Mouse (Mus musculus): ENCODE results near the gene Stpg3.
A peak's percentile ranks its signal among the peaks of the same experiment; 100 is the strongest.
"Not testable (repeated sequence)": the region's sequence is repeated elsewhere in the genome, so short reads cannot be mapped to it uniquely, and the experiment has no call there.

Stpg3 gene

GRCm38 (mm10) chr2:25214444-25214843, at the start of gene Stpg3:
Stpg3 (minus strand) TSS chr2:25214637.
- DNase-seq (ENCODE audit: low read depth, low spot score), result no peak

DNA sequence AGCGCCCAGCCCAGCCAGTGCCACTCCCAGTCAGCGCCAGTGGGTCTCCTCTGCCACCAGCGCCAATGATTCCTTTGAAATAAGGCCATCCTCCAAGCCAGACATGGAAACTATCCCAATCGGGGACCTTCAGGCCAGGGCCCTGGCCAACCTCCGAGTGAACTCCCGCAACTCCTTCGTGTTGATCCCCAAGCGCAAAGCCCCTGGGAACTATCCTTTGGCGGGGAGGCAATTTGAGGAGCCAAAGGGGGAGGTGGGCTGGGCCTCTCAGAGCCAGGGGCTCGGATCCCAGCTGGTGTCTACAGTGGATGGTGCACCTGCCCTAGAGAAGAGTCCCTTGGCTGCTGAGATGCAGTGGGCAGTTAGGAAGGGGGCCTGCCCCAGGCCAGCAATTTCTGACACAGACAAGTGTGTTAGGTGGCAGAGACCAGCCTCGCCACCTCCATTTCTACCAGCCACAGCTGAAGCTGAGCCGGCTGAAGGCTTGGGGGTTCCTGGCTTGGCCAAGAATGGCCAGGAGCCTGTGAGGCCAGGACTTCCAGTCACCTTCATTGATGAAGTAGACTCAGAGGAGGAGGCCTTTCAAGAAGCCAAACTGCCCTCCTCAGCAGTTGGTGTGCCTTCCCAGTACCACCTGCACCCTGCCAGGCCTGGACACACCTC, 49.3 kb upstream of the Stpg3 start:
- no peak for DNase-seq (ENCODE audit: low read depth, low spot score)

DNA sequence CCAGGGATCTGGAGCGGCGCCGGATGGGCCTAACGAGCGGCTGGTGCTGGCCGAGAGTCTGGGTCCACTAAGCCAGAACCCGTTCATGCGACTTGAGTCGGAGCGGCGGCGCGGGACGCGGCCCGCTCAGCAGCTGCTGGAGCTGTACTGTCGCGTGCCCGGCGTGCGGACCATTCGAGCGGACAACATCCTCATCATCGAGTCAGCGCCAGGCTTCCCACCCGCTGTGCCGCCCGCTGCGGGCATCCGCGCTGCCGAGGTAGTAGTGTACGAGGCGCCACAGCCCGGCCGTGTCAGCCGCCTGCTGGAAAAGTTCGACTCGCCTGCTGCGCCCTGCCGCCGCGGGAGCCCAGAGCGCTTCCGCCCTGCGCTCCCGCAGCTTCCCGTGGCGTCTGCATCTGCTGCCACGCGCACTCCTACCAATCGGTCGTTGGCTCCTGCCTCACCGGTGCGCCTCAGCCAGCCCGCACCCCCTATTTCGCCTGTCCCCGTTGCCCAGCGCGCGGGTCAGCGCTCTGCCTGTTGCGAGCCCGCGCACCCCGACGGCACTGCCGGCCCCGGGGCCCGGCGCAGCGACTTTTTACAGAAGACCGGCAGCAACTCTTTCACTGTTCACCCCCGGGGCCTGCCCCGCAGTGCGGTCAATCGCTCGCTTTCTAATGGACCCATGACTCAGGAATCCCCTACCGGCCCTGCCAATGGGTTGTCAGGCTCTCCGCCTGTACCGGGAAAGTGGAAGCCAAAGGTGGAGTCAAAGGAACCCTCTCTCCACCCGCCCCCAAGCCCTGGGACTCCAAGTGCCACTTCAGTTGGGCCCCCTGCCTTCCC, 48.6 kb upstream of the Stpg3 start:
- peak; percentile 77 for DNase-seq (ENCODE audit: low read depth, low spot score)

- DNase-seq (ENCODE audit: low read depth, low spot score), result peak; percentile 100
These were observed 47.9 kb upstream of the Stpg3 start, which contains the start of gene Tprn for GRCm38 (mm10) chr2:25262291-25262767. Tprn (plus strand) TSS chr2:25262618.

- peak; percentile 73 for DNase-seq (ENCODE audit: low read depth, low spot score)
These were observed 47.4 kb upstream of the Stpg3 start for GRCm38 (mm10) chr2:25261870-25262269.

DNA sequence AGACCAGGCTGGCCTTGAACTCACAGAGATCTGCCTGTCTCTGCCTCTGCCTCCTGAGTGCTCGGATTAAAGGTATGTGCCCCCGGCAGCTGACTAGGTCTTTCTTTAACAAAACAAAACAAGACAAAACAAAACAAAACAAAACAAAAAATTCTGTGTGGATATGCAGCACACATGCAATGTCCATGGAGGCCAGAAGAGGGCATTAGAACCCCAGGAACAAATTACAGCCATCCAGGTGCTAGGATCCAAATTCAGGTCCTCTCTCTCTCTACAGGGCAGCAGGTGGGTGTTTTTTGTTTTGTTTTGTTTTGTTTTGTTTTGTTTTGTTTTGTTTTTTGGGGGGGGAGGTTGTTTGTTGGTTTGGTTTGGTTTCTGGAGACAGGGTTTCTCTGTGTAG, 44.5 kb upstream of the Stpg3 start:
- no peak for DNase-seq (ENCODE audit: low read depth, low spot score)

- not testable (repeated sequence) for DNase-seq (ENCODE audit: low read depth, low spot score)
These were observed 42.8 kb upstream of the Stpg3 start for GRCm38 (mm10) chr2:25257250-25257649.

DNA sequence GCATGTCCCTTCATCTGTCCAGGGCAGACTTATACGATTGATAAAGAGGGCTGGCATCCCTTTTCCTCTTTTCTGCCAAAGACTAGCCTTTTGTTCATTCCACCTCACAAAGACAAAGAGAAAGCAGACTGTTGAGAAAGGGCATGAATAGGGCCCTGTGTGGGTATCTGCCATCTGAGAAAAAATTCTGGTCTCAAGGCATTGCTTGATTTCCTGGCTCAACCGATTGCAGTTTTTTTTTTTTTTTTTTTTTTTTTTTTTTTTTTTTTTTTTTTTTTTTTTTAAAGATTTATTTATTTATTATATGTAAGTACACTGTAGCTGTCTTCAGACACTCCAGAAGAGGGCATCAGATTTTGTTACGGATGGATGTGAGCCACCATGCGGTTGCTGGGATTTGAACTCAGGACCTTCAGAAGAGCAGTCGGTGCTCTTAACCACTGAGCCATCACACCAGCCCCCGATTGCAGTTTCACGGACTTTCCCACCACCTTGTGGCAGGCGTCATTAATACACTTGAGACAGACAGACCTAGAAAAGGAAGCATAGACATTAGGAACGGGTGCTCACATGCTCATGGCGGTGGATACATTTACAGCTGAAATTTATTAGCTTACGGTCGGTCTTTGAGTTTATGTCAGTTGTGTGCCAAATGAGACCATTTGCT, 42.1 kb upstream of the Stpg3 start:
- DNase-seq (ENCODE audit: low read depth, low spot score), result peak; percentile 48

DNA sequence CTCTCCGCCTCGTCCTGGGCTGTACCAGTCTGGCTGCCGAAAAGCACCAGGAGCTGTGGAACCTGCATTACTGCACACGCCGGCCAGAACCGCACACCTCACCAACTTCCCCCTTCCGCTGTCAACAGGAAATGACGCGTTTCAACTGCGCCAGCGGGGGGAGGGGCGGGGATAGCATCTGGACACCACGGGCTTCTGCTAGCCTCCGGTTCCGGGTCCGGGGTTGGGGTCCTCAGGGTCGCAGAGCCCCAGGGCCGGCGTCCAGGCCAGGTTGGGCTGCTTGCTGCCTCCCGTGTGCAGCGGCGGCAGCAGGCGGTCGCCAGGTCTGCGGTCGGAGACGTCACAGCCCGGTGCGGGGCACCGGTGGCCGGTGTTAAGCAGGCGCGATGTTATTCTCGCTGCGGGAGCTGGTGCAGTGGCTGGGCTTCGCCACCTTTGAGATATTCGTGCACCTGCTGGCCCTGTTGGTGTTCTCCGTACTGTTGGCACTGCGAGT, 40.9 kb upstream of the Stpg3 start, which contains the start of gene Tmem203:
Gene Tmem203 (plus strand): TSS at position 156 of the 496 bp plus-strand sequence.
- DNase-seq (ENCODE audit: low read depth, low spot score), result peak; percentile 94

GRCm38 (mm10) chr2:25252331-25252730, 37.9 kb upstream of the Stpg3 start:
- DNase-seq (ENCODE audit: low read depth, low spot score), result no peak

GRCm38 (mm10) chr2:25246183-25247072, 32.0 kb upstream of the Stpg3 start, which contains the start of gene AL732309.1:
AL732309.1 (minus strand) TSS chr2:25246863.
- DNase-seq (ENCODE audit: low read depth, low spot score), result peak; percentile 88

DNA sequence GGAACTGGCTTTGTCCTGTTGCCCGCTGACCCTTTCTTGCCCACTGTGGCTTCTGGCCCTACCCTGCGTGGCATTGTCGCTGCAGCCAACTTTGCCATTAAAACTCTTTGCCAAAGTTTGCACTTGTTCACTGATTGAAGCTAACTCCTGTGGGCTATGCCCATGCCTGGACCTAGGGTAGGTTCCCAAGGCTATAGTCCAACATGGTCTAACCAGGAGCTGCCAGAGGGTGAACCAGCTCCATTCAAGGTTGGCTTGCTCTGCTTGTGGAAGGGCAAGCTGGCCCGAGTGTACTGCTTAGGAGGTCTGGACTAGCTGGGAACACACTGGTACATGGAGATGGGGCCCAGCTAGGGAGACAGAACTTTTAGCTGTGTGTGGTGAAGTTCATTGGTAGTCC, 29.7 kb upstream of the Stpg3 start:
- DNase-seq (ENCODE audit: low read depth, low spot score), result no peak

GRCm38 (mm10) chr2:25243342-25243741, 28.9 kb upstream of the Stpg3 start:
- no peak for DNase-seq (ENCODE audit: low read depth, low spot score)

DNA sequence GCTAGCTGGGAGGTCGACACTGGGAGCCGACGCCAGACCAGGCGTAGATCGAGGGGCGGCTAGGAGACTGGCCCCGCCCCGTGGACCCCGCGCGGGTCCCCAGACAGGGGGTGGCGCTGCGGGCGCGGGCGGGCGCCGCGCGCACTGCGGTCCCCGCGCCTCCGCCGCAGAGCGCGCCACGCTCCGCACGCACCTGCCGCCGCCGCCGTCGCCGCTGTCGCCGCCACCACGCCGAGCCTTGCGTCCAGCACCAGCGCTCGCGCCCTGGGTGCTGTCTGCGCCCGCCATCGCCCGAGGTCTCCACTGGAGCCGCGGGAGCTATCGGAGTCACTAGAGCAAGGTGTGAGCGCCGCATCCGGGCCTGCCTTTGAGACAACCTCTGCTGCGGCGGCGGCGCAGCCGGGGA, 27.7 kb upstream of the Stpg3 start, which contains the start of the genes Rnf208 and Cysrt1:
Gene Rnf208 (plus strand): TSS at position 155 of the 406 bp plus-strand sequence.
Gene Cysrt1 (minus strand): TSS at position 352 of the 406 bp plus-strand sequence.
- DNase-seq (ENCODE audit: low read depth, low spot score), result peak; percentile 66

- no peak for DNase-seq (ENCODE audit: low read depth, low spot score)
These were observed 27.0 kb upstream of the Stpg3 start for GRCm38 (mm10) chr2:25241438-25241775.

- DNase-seq (ENCODE audit: low read depth, low spot score), result peak; percentile 95
These were observed 26.4 kb upstream of the Stpg3 start for GRCm38 (mm10) chr2:25240723-25241437.

- DNase-seq (ENCODE audit: low read depth, low spot score), result no peak
These were observed 25.9 kb upstream of the Stpg3 start for GRCm38 (mm10) chr2:25240310-25240709.

- no peak for DNase-seq (ENCODE audit: low read depth, low spot score)
These were observed 25.3 kb upstream of the Stpg3 start for GRCm38 (mm10) chr2:25239766-25240165.

DNA sequence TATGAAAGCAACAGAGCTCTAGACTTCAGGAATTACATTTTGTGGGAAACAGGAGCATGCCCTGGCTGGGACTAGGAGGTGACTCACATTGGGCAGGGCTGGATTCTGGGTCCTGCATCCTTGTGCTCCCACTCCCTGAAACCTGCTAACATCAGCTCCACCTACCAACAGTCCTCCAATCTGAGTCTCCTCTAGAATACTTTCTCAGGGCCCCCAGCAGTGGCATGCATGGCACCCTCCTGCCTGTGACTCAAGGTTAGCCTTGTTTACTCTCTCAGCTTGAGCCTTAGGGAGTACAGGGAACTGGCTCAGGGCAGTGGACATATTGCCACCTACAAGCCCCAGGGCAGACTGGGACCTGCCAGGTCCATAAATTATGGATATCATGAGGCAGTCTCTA, 23.7 kb upstream of the Stpg3 start:
- no peak for DNase-seq (ENCODE audit: low read depth, low spot score)

DNA sequence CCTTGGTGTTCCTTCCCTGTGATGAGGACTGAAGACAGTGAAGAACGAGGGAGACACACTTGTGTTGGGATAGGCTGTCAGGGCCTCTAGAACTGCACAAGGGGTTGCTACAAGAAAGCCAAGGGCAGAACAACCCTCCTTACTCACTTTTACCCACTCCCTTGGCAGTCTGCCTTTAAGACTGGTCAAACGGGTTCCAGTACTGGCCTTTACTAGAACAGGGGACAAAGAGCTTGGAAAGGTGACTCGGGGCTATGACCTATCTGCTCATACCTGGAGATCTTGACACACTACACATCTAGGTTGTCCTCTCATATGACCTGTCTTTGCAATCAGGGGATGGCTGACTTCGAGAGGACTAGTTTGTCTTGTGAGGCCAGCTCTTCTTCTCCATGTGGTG, 23.1 kb upstream of the Stpg3 start:
- no peak for DNase-seq (ENCODE audit: low read depth, low spot score)
